Mouse (Mus musculus) midbrain, embryonic 13.5 days (tissue): ENCODE measurements at regions not wholly inside any gene's neighbourhood (a gene's known extent, or its start where the extent isn't known, plus 50 kb on each side); places are given as distances from the start of the nearest gene placed in this dataset.

Source experiments
- ATAC-seq: fragments of 200-750 bp; cut with Nextera tagmentation; 2 replicates; pipeline ENCODE4 v1.8.0; 2017; ENCODE audit warnings: mild to moderate bottlenecking, moderate TSS enrichment, moderate library complexity
- H3K27ac ChIP-seq: fragments of 300-500 bp; sonication (generic); 2 replicates; pipeline ENCODE4 v1.5.1; 2015; ENCODE audit warnings: inconsistent platforms, mild to moderate bottlenecking, moderate library complexity
- H3K27me3 ChIP-seq: fragments of 300-500 bp; sonication (generic); 2 replicates; pipeline ENCODE4 v1.6.1; 2015; ENCODE audit warnings: mild to moderate bottlenecking, inconsistent platforms
- H3K36me3 ChIP-seq: fragments of 300-500 bp; sonication (generic); 2 replicates; pipeline ENCODE4 v1.6.1; 2015; ENCODE audit warnings: mild to moderate bottlenecking, inconsistent platforms
- H3K4me1 ChIP-seq: fragments of 300-500 bp; sonication (generic); replicated peaks from 2 replicates; pipeline ENCODE4 v1.6.1; 2015; ENCODE audit warnings: inconsistent platforms
- H3K4me2 ChIP-seq: fragments of 300-500 bp; sonication (generic); replicated peaks from 2 replicates; pipeline ENCODE4 v1.6.1; 2015; ENCODE audit warnings: moderate library complexity, mild to moderate bottlenecking, inconsistent platforms
- H3K4me3 ChIP-seq: fragments of 300-500 bp; sonication (generic); replicated peaks from 2 replicates; pipeline ENCODE4 v1.5.1; 2015; ENCODE audit warnings: mild to moderate bottlenecking, inconsistent platforms
- H3K9ac ChIP-seq: fragments of 300-500 bp; sonication (generic); replicated peaks from 2 replicates; pipeline ENCODE4 v1.6.1; 2015; ENCODE audit warnings: mild to moderate bottlenecking, inconsistent platforms
- H3K9me3 ChIP-seq: fragments of 300-500 bp; sonication (generic); 2 replicates; pipeline ENCODE4 v1.6.1; 2016; ENCODE audit warnings: mild to moderate bottlenecking, inconsistent platforms
- WGBS: fragments of 180-500 bp; shearing (Covaris S2); methylation state at CpG from one replicate; pipeline ENCODE4 v1.1.7; 2015; 5-methylcytosine and 5-hydroxymethylcytosine counted together

DNA sequence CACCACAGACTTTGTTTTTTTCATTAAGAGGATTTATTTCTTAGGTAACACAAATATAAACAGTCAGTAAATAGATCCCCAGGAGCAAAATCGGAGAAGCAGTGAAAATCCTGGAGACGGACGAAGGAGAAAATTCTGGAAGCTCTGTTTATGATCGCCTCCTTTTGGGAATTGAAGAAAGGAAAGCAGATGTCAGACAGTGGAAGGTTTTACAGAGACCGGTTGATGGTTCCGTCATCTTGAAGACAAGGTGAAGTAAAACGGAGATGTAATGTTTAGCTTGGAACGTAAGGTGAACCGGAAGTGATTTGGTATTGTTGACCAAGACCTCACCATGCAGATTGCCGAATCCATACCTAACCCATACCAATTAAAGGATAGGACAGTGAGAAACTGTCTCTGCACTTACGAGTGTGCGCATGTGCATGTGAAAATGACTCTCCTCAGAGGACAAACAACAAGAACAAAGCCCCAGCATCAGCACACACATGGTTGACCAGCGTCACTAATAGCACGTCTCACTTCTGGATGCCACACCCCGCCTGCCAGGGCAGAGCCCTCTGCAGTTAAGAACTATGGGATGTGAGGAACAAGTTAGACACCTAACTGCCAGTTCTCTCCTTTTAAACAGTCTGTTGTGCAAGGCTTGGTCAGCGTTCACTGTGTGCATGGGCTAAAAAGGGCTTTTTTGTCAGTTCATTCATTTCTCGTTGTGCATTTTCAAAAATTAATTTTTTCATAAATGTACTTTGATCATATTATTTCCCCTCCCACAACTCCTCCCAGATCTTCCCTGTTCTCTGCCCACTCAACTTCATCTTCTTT lies 62.4 kb upstream of the Cpsf6 start:
- H3K9ac ChIP-seq = no peak overlapping the region
- no peak overlapping the region for H3K27ac ChIP-seq
- peak overlapping the region; percentile 25; the same call in 1 of the 2 replicates for H3K4me3 ChIP-seq
- H3K4me2 ChIP-seq = peak overlapping the region; percentile 48
- H3K9me3 ChIP-seq = peaks cover 5% of the 10 kb centered on the region
- peak; percentile 37; the same call in 1 of the 2 replicates for ATAC-seq
- no peaks in the 10 kb centered on the region for H3K36me3 ChIP-seq
- H3K4me1 ChIP-seq = peaks cover 9% of the 10 kb centered on the region; the same call in 1 of the 2 replicates
- 57% methylated on average over 17 of the region's 17 CpGs for WGBS
- H3K27me3 ChIP-seq = peaks cover 32% of the 10 kb centered on the region

DNA sequence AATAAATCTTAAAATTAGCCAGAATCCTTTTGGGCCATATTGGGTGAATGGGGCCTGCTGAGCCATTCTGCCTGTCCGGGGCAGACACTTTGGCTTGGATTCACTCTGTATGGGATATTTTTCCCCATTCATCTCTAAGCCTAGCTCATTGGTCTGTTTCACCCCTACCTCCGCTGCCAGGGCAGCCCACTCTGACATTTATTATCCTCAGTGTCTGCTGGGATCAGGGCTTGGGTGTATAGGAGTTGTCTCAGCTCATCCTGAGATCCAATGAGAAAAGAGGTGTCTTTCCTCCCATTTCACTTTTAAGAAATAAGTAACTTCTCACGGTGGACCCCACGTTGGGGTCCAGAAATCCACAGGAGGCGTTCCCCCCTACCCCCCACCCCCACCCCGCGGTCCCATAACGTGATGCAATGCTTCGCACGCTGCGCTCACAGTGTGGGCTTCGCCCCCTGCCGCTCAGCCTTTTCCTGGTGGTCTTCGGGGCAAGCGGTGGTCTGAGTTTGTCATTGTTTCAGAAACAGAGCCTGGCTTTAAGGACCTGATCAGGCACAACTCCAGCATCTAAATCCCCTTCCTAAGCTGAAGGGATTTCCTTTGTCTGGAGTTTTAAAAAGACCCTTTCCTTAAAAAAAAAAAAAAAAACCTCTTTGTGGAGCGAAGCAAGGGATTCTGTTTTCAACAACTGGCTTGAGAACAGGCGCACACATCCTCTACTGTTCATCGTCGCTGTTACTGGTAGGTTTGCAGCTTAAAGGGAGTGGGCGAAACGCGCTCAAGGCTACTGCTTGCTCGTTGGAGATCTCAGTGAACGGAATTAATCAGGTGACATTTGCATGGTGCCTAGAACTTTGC lies 61.5 kb upstream of the Cpsf6 start:
- peak overlapping the region; percentile 48 for H3K4me2 ChIP-seq
- no peak overlapping the region for H3K9ac ChIP-seq
- H3K4me1 ChIP-seq = peaks cover 13% of the 10 kb centered on the region; the same call in 1 of the 2 replicates
- peaks cover 32% of the 10 kb centered on the region for H3K27me3 ChIP-seq
- peak overlapping the region; percentile 25 for H3K4me3 ChIP-seq
- WGBS = 3% methylated on average over 24 of the region's 24 CpGs
- ATAC-seq = peak; percentile 81
- H3K36me3 ChIP-seq = no peaks in the 10 kb centered on the region
- H3K27ac ChIP-seq = no peak overlapping the region
- peaks cover 5% of the 10 kb centered on the region for H3K9me3 ChIP-seq

DNA sequence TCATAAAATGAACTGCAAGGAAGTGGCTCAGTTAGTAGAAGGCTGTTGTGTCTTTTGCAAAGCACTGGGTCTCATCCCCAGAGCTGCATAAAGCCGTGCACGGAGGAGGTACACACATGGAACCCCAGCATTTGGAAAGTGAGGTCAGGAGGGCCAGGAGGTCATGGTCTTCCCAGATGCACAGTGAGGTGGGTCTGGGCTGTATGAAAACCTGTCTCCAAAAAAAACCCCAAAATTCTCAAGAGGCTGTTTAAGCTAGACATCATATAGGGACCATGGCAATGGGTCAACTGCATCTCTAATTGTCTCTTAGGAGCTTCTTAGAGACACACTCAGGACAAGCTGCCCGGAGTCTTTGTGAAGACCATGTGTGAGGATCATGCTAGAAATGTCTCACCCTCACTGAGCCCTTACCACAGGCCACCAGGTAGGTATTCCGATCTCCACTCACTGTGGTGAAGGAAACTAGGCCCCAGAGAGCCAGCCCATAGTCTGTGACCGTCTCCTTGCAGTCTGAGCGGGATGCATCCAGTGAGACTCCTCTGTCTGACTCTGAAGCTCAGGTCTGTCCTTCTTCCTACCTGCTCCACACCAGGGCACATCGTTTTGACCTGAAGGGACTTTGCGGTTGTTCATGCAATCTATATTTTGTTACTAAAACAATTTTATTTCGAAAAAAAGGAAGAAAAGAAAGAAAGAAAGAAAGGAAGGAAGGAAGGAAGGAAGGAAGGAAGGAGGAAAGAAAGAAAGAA lies 60.6 kb upstream of the Cpsf6 start:
- no peaks in the 10 kb centered on the region for H3K36me3 ChIP-seq
- H3K27me3 ChIP-seq = peaks cover 32% of the 10 kb centered on the region
- ATAC-seq = no peak
- H3K4me3 ChIP-seq = no peak overlapping the region
- H3K4me1 ChIP-seq = peaks cover 19% of the 10 kb centered on the region
- no peak overlapping the region for H3K4me2 ChIP-seq
- 83% methylated on average over 9 of the region's 9 CpGs for WGBS
- no peak overlapping the region for H3K9ac ChIP-seq
- H3K27ac ChIP-seq = peak overlapping the region; percentile 2; the same call in 1 of the 2 replicates
- peaks cover 5% of the 10 kb centered on the region for H3K9me3 ChIP-seq

DNA sequence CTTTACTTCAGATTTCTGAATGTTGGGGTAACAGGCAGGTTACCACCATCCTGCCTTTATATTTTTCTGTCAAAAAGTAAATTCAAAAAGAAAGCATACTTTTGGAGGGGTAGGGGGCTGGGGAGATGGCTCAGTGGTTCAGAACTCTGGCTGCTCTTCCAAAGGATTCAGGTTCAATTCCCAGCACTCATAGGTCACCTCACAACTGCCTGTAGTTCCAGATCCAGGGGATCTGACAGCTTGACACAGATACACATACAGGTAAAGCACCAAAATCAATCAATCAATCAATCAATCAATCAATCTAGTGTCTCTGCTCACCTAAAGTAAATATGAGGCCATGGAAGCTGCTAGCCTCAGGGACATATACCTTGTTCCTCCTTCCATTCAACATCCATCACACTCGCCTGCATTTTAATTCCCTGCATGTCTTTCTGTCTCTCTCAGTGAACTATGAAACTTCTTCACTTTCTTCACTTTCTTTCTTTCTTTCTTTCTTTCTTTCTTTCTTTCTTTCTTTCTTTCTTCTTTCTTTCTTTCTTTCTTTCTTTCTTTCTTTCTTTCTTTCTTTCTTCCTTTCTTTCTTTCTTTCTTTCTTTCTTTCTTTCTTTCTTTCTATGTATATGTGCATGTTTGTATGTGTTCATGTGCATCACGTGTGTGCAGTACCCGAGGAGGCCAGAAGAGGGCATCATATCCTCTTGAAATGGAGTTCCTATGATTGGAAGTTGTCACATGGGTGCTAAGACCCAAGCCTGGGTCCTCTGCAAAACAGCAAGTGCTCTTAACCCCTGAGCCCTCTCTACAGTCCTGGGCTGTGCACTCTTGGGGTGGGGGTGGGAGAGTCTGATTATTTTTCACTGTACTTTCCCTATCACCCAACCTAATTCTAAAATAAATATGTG lies 59.6 kb upstream of the Cpsf6 start:
- H3K27ac ChIP-seq = no peak overlapping the region; the same call in 1 of the 2 replicates
- peaks cover 37% of the 10 kb centered on the region for H3K27me3 ChIP-seq
- H3K36me3 ChIP-seq = no peaks in the 10 kb centered on the region
- peaks cover 5% of the 10 kb centered on the region for H3K9me3 ChIP-seq
- no peak overlapping the region for H3K9ac ChIP-seq
- H3K4me1 ChIP-seq = peaks cover 23% of the 10 kb centered on the region
- 95% methylated on average over 3 of the region's 3 CpGs for WGBS
- ATAC-seq = no peak
- no peak overlapping the region for H3K4me2 ChIP-seq
- H3K4me3 ChIP-seq = no peak overlapping the region

DNA sequence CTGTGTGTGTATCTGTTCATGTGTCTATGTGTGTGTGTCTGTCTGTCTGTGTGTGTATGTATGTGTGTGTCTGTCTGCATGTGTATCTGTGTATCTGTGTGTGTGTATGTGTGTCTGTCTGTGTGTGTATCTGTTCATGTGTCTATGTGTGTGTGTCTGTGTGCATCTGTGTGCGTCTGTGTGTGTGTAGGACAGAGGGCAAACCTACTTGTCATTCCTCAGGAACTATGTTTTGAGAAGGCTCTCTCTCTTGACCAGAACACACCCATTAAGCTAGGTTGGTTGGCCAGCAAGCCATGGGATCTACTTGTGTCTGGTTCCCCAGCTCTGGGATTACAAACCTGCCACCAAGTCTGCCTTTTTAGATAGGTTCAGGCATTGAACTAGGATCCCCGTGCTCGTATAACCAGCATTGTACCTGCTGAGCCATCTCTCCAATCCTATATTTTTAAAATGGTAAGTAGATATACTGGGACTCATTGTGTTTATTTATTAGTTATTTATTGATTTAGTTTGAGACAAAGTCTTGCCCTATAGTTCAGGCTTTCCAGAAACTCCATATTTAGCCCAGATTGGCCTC lies 58.9 kb upstream of the Cpsf6 start:
- Histone ChIP-seq H3K36me3 (no peaks in the 10 kb centered on the region), H3K9me3 (peaks cover 5% of the 10 kb centered on the region), H3K4me3 (no peak overlapping the region), H3K4me2 (no peak overlapping the region), H3K9ac (no peak overlapping the region), H3K27me3 (peaks cover 43% of the 10 kb centered on the region), H3K27ac (no peak overlapping the region), H3K4me1 (peaks cover 23% of the 10 kb centered on the region)
- WGBS = 94% methylated on average over 3 of the region's 3 CpGs
- ATAC-seq = no peak

DNA sequence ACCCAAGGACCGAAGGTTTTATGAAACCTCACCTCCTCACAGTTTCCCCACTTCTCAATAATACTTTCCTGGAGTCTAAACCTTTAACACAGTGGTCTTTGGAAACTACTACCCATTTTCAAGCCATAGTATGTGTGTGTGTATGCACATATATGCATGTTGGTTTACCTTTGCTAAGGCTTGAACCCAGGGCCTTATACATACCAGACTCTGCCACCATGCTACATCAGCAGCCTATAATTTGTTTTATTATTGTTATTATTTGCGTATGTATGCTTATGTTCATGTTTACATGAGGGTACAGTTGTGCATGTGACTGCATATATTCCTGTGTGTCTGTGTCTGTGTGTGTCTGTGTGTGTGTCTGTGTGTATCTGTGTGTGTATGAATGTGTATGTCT lies 58.2 kb upstream of the Cpsf6 start:
- no peak overlapping the region for H3K4me2 ChIP-seq
- no peak overlapping the region for H3K4me3 ChIP-seq
- peaks cover 23% of the 10 kb centered on the region for H3K4me1 ChIP-seq
- ATAC-seq = no peak
- no peaks in the 10 kb centered on the region for H3K36me3 ChIP-seq
- WGBS = 96% methylated on average over 2 of the region's 2 CpGs
- no peak overlapping the region for H3K27ac ChIP-seq
- H3K9me3 ChIP-seq = peaks cover 3% of the 10 kb centered on the region
- peaks cover 41% of the 10 kb centered on the region for H3K27me3 ChIP-seq
- no peak overlapping the region for H3K9ac ChIP-seq

DNA sequence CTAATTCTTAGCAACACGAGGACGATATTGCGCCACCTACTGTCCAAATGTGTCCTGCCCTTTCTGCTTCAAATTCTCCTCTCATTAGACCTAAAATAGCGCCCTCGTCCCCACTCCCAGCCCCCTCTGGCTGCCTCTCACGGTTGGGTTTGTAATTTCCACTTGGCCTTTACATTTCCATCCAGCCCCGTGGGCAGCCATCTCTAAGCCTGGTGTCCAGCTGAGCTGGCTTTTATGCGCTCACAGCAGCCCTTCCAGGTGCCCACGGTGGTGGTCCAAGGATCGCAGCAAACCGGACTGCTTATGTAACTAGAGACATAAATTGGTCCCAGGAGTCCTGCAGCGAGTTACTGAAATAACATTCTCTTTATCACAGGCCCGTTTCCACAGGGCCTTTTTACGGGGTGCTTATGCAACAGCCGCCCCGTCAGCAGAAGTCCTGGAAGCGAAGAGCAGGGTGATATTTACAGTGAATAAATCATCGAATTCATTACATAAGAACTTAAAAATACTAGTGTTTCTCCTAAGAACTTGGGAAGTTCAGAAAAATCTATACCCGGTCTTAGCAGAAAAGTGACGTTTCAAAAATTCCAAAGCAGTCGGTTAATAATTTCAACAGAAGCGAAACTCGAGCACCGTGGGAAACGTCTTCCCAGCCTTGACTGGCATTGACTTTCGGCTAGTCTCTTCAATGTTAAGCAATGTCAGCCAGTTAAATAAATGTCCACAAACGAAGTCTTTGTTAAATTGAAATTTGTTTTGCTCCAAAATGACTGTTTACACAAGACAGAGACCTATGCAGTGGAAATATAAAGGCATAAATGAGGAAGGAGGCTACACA lies 57.3 kb upstream of the Cpsf6 start:
- 45% methylated on average over 27 of the region's 27 CpGs for WGBS
- H3K4me3 ChIP-seq = no peak overlapping the region
- H3K27ac ChIP-seq = no peak overlapping the region
- H3K27me3 ChIP-seq = peaks cover 40% of the 10 kb centered on the region
- H3K36me3 ChIP-seq = no peaks in the 10 kb centered on the region
- no peak overlapping the region for H3K4me2 ChIP-seq
- peaks cover 30% of the 10 kb centered on the region for H3K4me1 ChIP-seq
- no peaks in the 10 kb centered on the region for H3K9me3 ChIP-seq
- ATAC-seq = no peak
- H3K9ac ChIP-seq = no peak overlapping the region

DNA sequence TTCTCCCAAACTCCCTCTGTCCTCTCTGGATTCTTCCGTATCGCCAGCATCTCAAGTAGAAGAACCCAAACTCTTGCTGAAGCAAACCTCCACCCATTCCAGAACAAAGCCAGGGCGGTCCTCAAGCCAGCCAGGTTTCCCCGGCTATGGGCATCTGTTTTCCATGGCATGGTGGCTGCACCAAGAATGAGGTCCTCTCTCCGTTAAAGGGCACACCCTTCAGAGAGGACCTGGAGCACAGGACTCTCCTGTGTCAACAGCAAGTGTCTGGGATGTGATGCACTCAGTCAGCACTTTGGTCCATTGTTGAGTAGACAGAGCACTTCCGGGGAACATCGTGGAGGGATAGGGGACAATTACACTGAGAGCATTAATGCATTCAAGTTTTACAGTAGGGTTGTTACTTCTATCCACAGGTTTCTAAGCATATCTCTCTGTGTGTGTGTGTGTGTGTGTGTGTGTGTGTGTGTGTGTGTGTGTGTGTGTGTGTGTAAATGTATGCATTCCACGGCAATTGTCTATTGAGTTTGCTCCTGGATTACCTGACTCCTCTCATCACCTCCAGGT lies 56.6 kb upstream of the Cpsf6 start:
- ATAC-seq = no peak
- Histone ChIP-seq H3K4me1 (peaks cover 28% of the 10 kb centered on the region), H3K27ac (no peak overlapping the region), H3K27me3 (peaks cover 40% of the 10 kb centered on the region), H3K4me2 (no peak overlapping the region), H3K4me3 (no peak overlapping the region), H3K9me3 (no peaks in the 10 kb centered on the region), H3K9ac (no peak overlapping the region), H3K36me3 (no peaks in the 10 kb centered on the region)
- 60% methylated on average over 8 of the region's 8 CpGs for WGBS

DNA sequence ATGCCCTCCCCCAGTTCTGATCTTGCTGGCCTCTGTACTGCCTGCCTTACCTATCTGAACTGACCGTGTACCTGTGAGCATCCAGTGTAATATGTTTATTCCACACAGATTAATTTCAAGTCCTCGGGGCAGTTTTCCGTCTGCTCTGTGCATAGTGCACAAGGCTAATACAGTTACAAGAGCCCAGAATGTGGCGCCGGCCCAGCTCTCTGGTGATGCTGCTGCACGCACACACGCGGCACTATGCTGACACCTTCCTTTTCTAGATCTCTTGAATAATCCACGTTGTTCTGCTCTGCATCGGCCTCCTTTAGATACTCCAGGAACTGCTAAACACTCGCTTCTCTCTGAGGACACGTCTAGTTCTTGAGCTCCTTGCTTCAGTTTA lies 55.9 kb upstream of the Cpsf6 start:
- H3K9me3 ChIP-seq = no peaks in the 10 kb centered on the region
- peak overlapping the region; percentile 33; the same call in 1 of the 2 replicates for H3K9ac ChIP-seq
- H3K4me2 ChIP-seq = peak overlapping the region; percentile 51
- 0 out of 2 replicates have a peak overlapping the region, but pooled peaks have one; percentile 8 for H3K4me3 ChIP-seq
- peak; percentile 22 for ATAC-seq
- WGBS = 49% methylated on average over 12 of the region's 12 CpGs
- H3K36me3 ChIP-seq = no peaks in the 10 kb centered on the region
- no peak overlapping the region for H3K27ac ChIP-seq
- H3K27me3 ChIP-seq = peaks cover 43% of the 10 kb centered on the region
- H3K4me1 ChIP-seq = peaks cover 23% of the 10 kb centered on the region
